In the genomic region with DNA sequence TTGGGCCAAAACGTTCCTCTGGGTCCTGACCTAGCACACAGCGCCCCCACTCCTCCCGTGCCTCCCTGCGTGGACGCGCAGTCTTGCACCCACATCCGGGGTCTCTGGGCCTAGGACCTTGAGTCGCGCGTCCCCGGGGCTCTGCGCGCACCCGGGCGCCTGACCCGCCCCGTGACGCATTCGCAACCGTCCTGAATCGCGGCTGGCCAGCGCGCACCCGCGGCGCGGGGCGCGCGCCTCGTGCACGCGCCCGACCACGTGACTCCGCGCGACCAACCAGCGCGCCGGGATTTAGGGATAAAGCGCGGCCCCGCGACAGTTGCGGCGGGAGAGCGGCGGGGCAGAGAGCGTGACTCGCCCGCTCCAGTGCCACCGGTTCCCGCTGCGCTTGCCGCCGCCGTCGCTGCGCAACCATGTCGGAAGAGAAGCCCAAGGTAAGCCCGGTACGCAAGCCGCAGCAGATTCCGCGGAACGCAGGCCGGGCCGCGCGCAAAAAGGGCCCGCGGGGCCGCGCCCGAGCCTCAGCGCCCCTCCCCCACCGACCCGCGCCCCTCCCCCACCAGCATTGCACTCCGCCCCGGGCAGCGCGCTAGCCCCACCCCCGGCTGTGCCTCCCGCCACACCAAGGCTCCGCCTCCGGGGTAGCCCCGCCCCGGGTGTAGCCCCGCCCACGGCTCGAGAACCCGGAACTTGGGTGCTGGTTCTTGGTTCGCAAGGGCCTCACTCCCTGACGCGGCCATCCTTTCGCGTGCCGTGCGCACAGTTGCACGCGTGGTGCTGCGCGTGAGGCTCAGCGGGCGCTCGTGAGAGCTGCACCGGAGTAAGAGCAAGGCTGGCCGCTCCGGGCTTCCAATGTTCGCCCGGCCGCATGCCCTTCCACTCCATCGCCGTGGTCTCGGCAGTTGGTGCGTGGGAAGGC, we compare ENCODE assay signal across 9 mouse cellular contexts. TPM values are rescaled to one million over a fixed set of nuclear protein-coding genes. Genes with fewer than 3 reads are reported as not detected.
DNase-seq lines count a peak whose midpoint lies in the region; ATAC-seq and TF ChIP-seq lines count a peak whose summit lies in the region.
"Had no signal": no experiment of that assay in that cellular context is flagged by ENCODE, and none has a peak within 500 bp of the region (broad histone marks: within the 10 kb centered on the region; RNA-seq: fewer than 3 reads in every experiment).

Sumo3 (plus strand) TSS at position 190 of the 919 bp plus-strand sequence.
Gm49325 (plus strand) TSS at position 290 of the 919 bp plus-strand sequence.

- H3K4me2 ChIP-seq in forebrain, embryonic 11.5 days (ENCODE audit: low read depth, low read length, severe bottlenecking) = peak within 1 kb of the TSS; percentile 81
- H3K4me2 ChIP-seq in heart, embryonic 16.5 days (ENCODE audit: low read depth, low read length) = peak within 1 kb of the TSS; percentile 88
- peak within 1 kb of the TSS; percentile 93 for H3K4me2 ChIP-seq in liver, embryonic 14.5 days (ENCODE audit: low read depth)
- peak within 1 kb of the TSS; percentile 94 for H3K4me2 ChIP-seq in stomach, embryonic 15.5 days

- H3K27me3 ChIP-seq in forebrain, embryonic 11.5 days (ENCODE audit: control insufficient read depth, insufficient read depth, low read length) = no peaks in the 10 kb centered on the region
- no peaks in the 10 kb centered on the region for H3K27me3 ChIP-seq in heart, embryonic 16.5 days (ENCODE audit: control insufficient read depth, insufficient read depth, low read length)
- H3K27me3 ChIP-seq in liver, embryonic 14.5 days (ENCODE audit: control insufficient read depth, insufficient read depth, low read length) = no peaks in the 10 kb centered on the region
- no peaks in the 10 kb centered on the region for H3K27me3 ChIP-seq in stomach, embryonic 15.5 days (replicated peaks)

- peaks cover 4% of the 10 kb centered on the region; the same call in 1 of the 2 replicates for H3K36me3 ChIP-seq in forebrain, embryonic 11.5 days (ENCODE audit: control insufficient read depth, insufficient read depth, low read length)
- H3K36me3 ChIP-seq in heart, embryonic 16.5 days (ENCODE audit: control insufficient read depth, insufficient read depth) = peaks cover 18% of the 10 kb centered on the region
- H3K36me3 ChIP-seq in liver, embryonic 14.5 days (replicated peaks; ENCODE audit: control insufficient read depth, insufficient read depth, low read depth) = peaks cover 13% of the 10 kb centered on the region
- H3K36me3 ChIP-seq in stomach, embryonic 15.5 days = peaks cover 15% of the 10 kb centered on the region

- H3K27ac ChIP-seq in forebrain, embryonic 11.5 days (ENCODE audit: low read depth, low read length) = peak within 1 kb of the TSS; percentile 92
- peak within 1 kb of the TSS; percentile 98 for H3K27ac ChIP-seq in heart, embryonic 16.5 days (ENCODE audit: low read length)
- H3K27ac ChIP-seq in liver, embryonic 14.5 days = peak within 1 kb of the TSS; percentile 89
- peak within 1 kb of the TSS; percentile 98 for H3K27ac ChIP-seq in stomach, embryonic 15.5 days

- ATAC-seq in forebrain, embryonic 11.5 days (replicated peaks; ENCODE audit: low FRiP score) = peak; percentile 88
- ATAC-seq in heart, embryonic 16.5 days (replicated peaks; ENCODE audit: extremely low read depth, insufficient read depth, low FRiP score) = peak; percentile 90
- ATAC-seq in liver, embryonic 14.5 days (ENCODE audit: insufficient read depth) = peak; percentile 84
- ATAC-seq in stomach, embryonic 15.5 days (ENCODE audit: insufficient read depth, low FRiP score, low read depth) = peak; percentile 89

- 2% methylated on average over 88 of the region's 119 CpGs for WGBS in forebrain, embryonic 11.5 days
- WGBS in heart, embryonic 16.5 days = 1% methylated on average over 107 of the region's 119 CpGs
- under 1% methylated on average over 114 of the region's 119 CpGs for WGBS in liver, embryonic 14.5 days (ENCODE audit: insufficient replicate concordance)
- WGBS in stomach, embryonic 15.5 days = 1% methylated on average over 115 of the region's 119 CpGs

- no peak for TF ChIP-seq EP300 in liver, embryonic 14.5 days (IDR thresholded peaks at IDR 0.05; ENCODE audit: low read depth)

- H3K4me3 ChIP-seq in forebrain, embryonic 11.5 days (ENCODE audit: low read depth, low read length) = peak within 1 kb of the TSS; percentile 78
- peak within 1 kb of the TSS; percentile 88 for H3K4me3 ChIP-seq in heart, embryonic 16.5 days (ENCODE audit: low read length)
- H3K4me3 ChIP-seq in liver, embryonic 14.5 days (ENCODE audit: insufficient read depth in 1 of 2, low read depth in 2 of 2, low read length in 2 of 2) = peak within 1 kb of the TSS; percentile 68 to 82
- H3K4me3 ChIP-seq in stomach, embryonic 15.5 days (replicated peaks) = peak within 1 kb of the TSS; percentile 82

- TF ChIP-seq CTCF in liver, embryonic 14.5 days (IDR thresholded peaks at IDR 0.05; ENCODE audit: low read depth) = peak; percentile 23; the same call in 1 of the 2 replicates

- no peaks in the 10 kb centered on the region; the same call in 1 of the 2 replicates for H3K9me3 ChIP-seq in forebrain, embryonic 11.5 days (ENCODE audit: control insufficient read depth, low read length)
- H3K9me3 ChIP-seq in heart, embryonic 16.5 days (replicated peaks; ENCODE audit: control insufficient read depth, low read length) = peaks cover 3% of the 10 kb centered on the region; the same call in 1 of the 2 replicates
- no peaks in the 10 kb centered on the region for H3K9me3 ChIP-seq in liver, embryonic 14.5 days (ENCODE audit: control insufficient read depth, low read length)
- H3K9me3 ChIP-seq in stomach, embryonic 15.5 days = no peaks in the 10 kb centered on the region

- DNase-seq in CD8-positive naive resting alpha-beta T cell, adult 2 months (ENCODE audit: low read depth in 2 of 2, low spot score in 2 of 2) = peak; percentile 99 to 100
- peak; percentile 90 for DNase-seq in c-Kit-positive CD71-positive TER-119-negative erythroid progenitor cells, embryonic 14.5 days (ENCODE audit: low read depth)
- peak; percentile 98 for DNase-seq in forebrain, embryonic 11.5 days (ENCODE audit: low spot score)
- DNase-seq in kidney, postnatal 36 days = peak; percentile 97 to 100
- DNase-seq in liver, embryonic 14.5 days (ENCODE audit: low read depth in 3 of 3, low spot score in 3 of 3) = peak; percentile 88 to 94 (median 89)
- peak; percentile 94 for DNase-seq in neural tube, embryonic 10.5 days (ENCODE audit: extremely low spot score, low spot score)

- peak within 1 kb of the TSS; percentile 82 for H3K9ac ChIP-seq in forebrain, embryonic 11.5 days (ENCODE audit: low read length)
- peak within 1 kb of the TSS; percentile 89 for H3K9ac ChIP-seq in heart, embryonic 16.5 days (ENCODE audit: low read length)
- H3K9ac ChIP-seq in liver, embryonic 14.5 days (replicated peaks) = peak within 1 kb of the TSS; percentile 83
- peak within 1 kb of the TSS; percentile 65 for H3K9ac ChIP-seq in stomach, embryonic 15.5 days

- peaks cover 3% of the 10 kb centered on the region; the same call in 1 of the 2 replicates for H3K4me1 ChIP-seq in forebrain, embryonic 11.5 days (replicated peaks; ENCODE audit: control insufficient read depth, insufficient read depth, low read length)
- H3K4me1 ChIP-seq in heart, embryonic 16.5 days (ENCODE audit: control insufficient read depth, insufficient read depth, low read length) = peaks cover 16% of the 10 kb centered on the region
- peaks cover 7 to 13% of the 10 kb centered on the region in 2 experiments for H3K4me1 ChIP-seq in liver, embryonic 14.5 days (replicated peaks; ENCODE audit: control insufficient read depth in 2 of 2, insufficient read depth in 2 of 2, low read length in 1 of 2)
- peaks cover 19% of the 10 kb centered on the region for H3K4me1 ChIP-seq in stomach, embryonic 15.5 days

RNA-seq across cellular contexts. Expression of gene Sumo3, which starts in this region (rescaled TPM):
- 336 and 367 TPM in 2 replicates for polyA plus RNA-seq in forebrain, embryonic 11.5 days (2014; fragmentation: Nextera tagmentation; extraction: Ambion mirVana)
- polyA plus RNA-seq in heart, embryonic 16.5 days (2015; fragmentation: Nextera tagmentation; extraction: Ambion mirVana) = 157 and 170 TPM in 2 replicates
- polyA plus RNA-seq in liver, embryonic 14.5 days (2012; rRNA removed) = 74.1 and 109 TPM in 2 replicates
- 82.5 and 87.7 TPM in 2 replicates for polyA plus RNA-seq in liver, embryonic 14.5 days (2014; fragmentation: Nextera tagmentation; extraction: Ambion mirVana)
- 324 and 334 TPM in 2 replicates for polyA plus RNA-seq in stomach, embryonic 15.5 days (2015; fragmentation: Nextera tagmentation; extraction: Ambion mirVana)

RNA-seq across cellular contexts. Expression of gene Gm49325, which starts in this region (rescaled TPM):
- not detected in 2 replicates for polyA plus RNA-seq in forebrain, embryonic 11.5 days (2014; fragmentation: Nextera tagmentation; extraction: Ambion mirVana)
- 4.6 TPM in 1 of 2 replicates, not detected in the other for polyA plus RNA-seq in heart, embryonic 16.5 days (2015; fragmentation: Nextera tagmentation; extraction: Ambion mirVana)
- polyA plus RNA-seq in liver, embryonic 14.5 days (2012; rRNA removed) = 0.09 TPM in 1 of 2 replicates, not detected in the other
- polyA plus RNA-seq in liver, embryonic 14.5 days (2014; fragmentation: Nextera tagmentation; extraction: Ambion mirVana) = not detected in 2 replicates
- 4.8 TPM in 1 of 2 replicates, not detected in the other for polyA plus RNA-seq in stomach, embryonic 15.5 days (2015; fragmentation: Nextera tagmentation; extraction: Ambion mirVana)
- polyA plus RNA-seq: gonadal fat pad, adult 2 months had no signal

Comparison
In these comparisons a context has a peak if more than half of its experiments do, and no peak if none do; other contexts are left out.
1. Peak in every context shown above with its lines: DNase-seq, ATAC-seq, H3K4me3 ChIP-seq and H3K27ac ChIP-seq.